Mouse (Mus musculus): ENCODE data around the gene Filip1l. TPM values are rescaled to one million over a fixed set of nuclear protein-coding genes. Genes with fewer than 3 reads are reported as not detected.
A peak's percentile ranks its signal among the peaks of the same experiment; 100 is the strongest.

Filip1l gene
- polyA plus RNA-seq, 1 experiment from 2014 or later: 32.6 TPM

DNA sequence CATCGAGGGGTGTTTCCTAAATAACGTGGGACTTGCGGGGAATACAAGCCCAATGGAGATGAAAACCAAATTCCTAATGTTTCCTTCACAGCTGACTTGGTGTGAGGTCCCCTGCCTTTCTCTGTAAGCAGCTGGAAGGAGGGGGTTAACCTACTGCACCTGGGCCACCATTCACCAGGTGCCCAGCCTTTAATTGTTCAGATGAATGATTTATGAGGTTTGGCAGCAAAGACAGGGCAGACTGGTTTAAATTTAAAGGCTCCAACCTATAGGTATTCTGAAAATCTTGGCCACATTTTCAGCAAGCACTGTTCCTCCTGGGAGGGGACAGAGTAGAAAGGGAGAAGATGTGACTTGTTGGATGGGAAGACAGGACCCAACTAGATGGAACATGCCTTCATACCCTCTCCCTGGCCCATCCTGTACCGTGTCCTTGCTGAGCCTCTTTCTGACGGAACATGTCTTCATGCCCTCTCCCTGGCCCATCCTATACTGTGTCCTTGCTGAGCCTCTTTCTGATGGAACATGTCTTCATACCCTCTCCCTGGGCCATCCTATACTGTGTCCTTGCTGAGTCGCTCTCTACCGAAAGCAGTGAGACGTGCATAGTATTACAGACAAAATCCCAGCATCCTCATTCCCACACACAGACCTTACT is 101.3 kb downstream of the Filip1l start:
- no peaks in the 10 kb centered on the region for H3K9me3 ChIP-seq (ENCODE audit: control insufficient read depth, low read length)
- H3K9ac ChIP-seq (ENCODE audit: low read length): no peak overlapping the region
- ATAC-seq (ENCODE audit: low read depth): no peak
- H3K36me3 ChIP-seq (ENCODE audit: control insufficient read depth, insufficient read depth, low read length): no peaks in the 10 kb centered on the region
- no peak overlapping the region for H3K4me3 ChIP-seq (ENCODE audit: low read length)
- 0 out of 2 replicates have a peak, but pooled peaks cover 4% of the 10 kb centered on the region for H3K4me1 ChIP-seq (replicated peaks; ENCODE audit: control insufficient read depth, insufficient read depth, low read length)
- no peak overlapping the region for H3K4me2 ChIP-seq (ENCODE audit: low read depth, low read length)
- WGBS: 83% methylated on average over 8 of the region's 8 CpGs
- no peaks in the 10 kb centered on the region for H3K27me3 ChIP-seq (ENCODE audit: control insufficient read depth, insufficient read depth, low read depth, low read length)
- no peak overlapping the region for H3K27ac ChIP-seq (ENCODE audit: low read length)

DNA sequence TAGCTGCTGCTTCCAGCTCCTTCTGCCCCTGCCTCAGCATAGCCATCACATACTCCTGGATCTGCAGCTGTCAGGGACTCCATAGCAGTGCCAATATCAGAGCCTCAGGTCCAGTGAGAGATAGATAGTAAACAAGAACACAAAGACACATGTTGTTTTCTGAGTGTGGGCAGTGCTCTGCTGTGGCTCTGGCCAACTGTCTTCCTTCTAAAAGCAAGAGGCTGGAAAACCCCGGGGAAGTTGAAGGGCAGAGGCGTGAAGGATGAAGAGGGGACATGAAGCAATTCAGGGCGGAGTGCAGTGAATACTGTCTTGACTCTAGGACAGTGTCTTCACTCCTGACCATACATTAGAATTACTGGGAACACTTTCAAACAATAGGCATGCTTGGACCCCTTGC is 102.7 kb downstream of the Filip1l start:
- Histone ChIP-seq H3K27ac (ENCODE audit: low read length) (no peak overlapping the region), H3K4me2 (ENCODE audit: low read depth, low read length) (no peak overlapping the region)
- WGBS: 57% methylated on average over 3 of the region's 3 CpGs

DNA sequence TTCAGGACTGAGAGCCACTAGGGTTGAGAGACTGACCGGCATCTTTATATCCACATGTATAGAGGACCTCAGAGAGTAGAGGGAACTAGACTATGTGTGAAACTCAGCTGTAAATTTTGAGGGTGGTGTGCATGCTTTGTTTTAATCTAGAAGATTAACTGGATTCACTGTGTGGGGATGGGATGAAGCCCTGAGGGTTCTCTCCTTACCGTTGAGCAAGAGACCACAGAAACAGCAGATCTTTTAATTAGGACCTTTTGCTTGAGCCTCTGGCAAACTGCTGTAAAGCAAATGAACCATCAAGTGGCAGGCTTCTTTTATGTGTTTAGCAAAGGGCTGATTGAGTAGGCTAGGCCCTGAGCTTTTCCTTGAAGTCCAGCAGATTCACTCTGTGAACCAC is 103.1 kb downstream of the Filip1l start:
- H3K4me2 ChIP-seq (ENCODE audit: low read depth, low read length): no peak overlapping the region
- H3K4me3 ChIP-seq (ENCODE audit: low read length): no peak overlapping the region
- 0 out of 2 replicates have a peak, but pooled peaks cover 4% of the 10 kb centered on the region for H3K4me1 ChIP-seq (replicated peaks; ENCODE audit: control insufficient read depth, insufficient read depth, low read length)
- no peaks in the 10 kb centered on the region for H3K27me3 ChIP-seq (ENCODE audit: control insufficient read depth, insufficient read depth, low read depth, low read length)
- no peak overlapping the region for H3K9ac ChIP-seq (ENCODE audit: low read length)
- H3K36me3 ChIP-seq (ENCODE audit: control insufficient read depth, insufficient read depth, low read length): no peaks in the 10 kb centered on the region
- ATAC-seq (ENCODE audit: low read depth): no peak
- H3K9me3 ChIP-seq (ENCODE audit: control insufficient read depth, low read length): no peaks in the 10 kb centered on the region
- WGBS: 77% methylated on average over 2 of the region's 2 CpGs
- no peak overlapping the region for H3K27ac ChIP-seq (ENCODE audit: low read length)

More for the DNA sequence above, 102.7 kb downstream of the Filip1l start:
- Histone ChIP-seq H3K27me3 (ENCODE audit: control insufficient read depth, insufficient read depth, low read depth, low read length) (no peaks in the 10 kb centered on the region), H3K4me3 (ENCODE audit: low read length) (no peak overlapping the region), H3K4me1 (replicated peaks; ENCODE audit: control insufficient read depth, insufficient read depth, low read length) (0 out of 2 replicates have a peak, but pooled peaks cover 4% of the 10 kb centered on the region), H3K9me3 (ENCODE audit: control insufficient read depth, low read length) (no peaks in the 10 kb centered on the region), H3K36me3 (ENCODE audit: control insufficient read depth, insufficient read depth, low read length) (no peaks in the 10 kb centered on the region), H3K9ac (ENCODE audit: low read length) (no peak overlapping the region)
- ATAC-seq (ENCODE audit: low read depth): no peak

DNA sequence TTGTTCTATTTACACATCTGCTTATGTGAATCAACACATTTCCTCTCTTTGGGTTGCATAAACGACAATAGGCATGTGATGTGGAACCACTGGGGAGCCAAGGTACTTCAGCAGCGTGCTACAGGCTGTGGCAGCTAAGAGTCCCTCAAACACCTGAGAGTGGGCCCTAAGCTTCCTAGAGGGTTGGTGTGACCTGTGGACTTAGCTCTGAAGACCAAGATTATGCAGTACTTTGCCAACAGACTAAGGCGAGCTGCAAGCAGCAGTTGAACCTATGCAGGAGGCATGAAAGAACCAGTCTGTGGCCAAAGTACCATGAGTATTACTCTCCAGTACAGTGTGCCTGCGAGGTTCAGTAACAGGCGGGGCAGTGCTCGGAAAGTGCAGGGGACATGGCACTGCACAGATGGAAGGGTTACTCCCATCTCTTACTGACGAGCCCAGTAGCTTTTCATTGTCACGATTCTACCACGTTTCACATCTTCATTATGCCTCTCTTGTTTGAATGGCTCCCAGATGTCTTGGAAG is 112.6 kb downstream of the Filip1l start:
- no peak for ATAC-seq (ENCODE audit: low read depth)
- Histone ChIP-seq H3K9ac (ENCODE audit: low read length) (no peak overlapping the region), H3K36me3 (ENCODE audit: control insufficient read depth, insufficient read depth, low read length) (no peaks in the 10 kb centered on the region), H3K27ac (ENCODE audit: low read length) (no peak overlapping the region), H3K4me3 (ENCODE audit: low read length) (no peak overlapping the region), H3K27me3 (ENCODE audit: control insufficient read depth, insufficient read depth, low read depth, low read length) (no peaks in the 10 kb centered on the region), H3K9me3 (ENCODE audit: control insufficient read depth, low read length) (no peaks in the 10 kb centered on the region), H3K4me2 (ENCODE audit: low read depth, low read length) (no peak overlapping the region), H3K4me1 (replicated peaks; ENCODE audit: control insufficient read depth, insufficient read depth, low read length) (peaks cover 2% of the 10 kb centered on the region; the same call in 1 of the 2 replicates)
- WGBS: 81% methylated on average over 9 of the region's 9 CpGs

DNA sequence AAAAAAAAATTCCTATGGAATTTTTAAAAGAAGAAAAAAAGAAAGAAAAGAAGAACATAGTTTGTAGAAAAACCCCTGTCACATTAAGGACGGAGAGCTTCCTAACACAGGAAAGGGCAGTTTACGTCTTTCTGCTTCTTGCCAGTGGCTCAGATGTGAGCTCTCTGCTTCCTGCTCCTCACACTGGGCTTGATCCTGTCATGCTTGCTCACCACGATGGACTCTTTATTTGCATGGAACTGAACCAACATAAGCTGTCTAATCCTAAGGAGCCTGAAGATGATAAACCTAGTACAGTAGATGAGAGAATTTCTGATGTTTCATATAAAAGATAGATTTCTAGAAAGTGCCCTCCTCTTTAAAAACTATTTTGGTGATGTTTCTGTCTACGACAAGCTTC is 116.4 kb downstream of the Filip1l start:
- Histone ChIP-seq H3K4me2 (ENCODE audit: low read depth, low read length) (no peak overlapping the region), H3K27ac (ENCODE audit: low read length) (no peak overlapping the region), H3K9ac (ENCODE audit: low read length) (no peak overlapping the region), H3K36me3 (ENCODE audit: control insufficient read depth, insufficient read depth, low read length) (no peaks in the 10 kb centered on the region), H3K9me3 (ENCODE audit: control insufficient read depth, low read length) (no peaks in the 10 kb centered on the region), H3K4me1 (replicated peaks; ENCODE audit: control insufficient read depth, insufficient read depth, low read length) (peaks cover 5% of the 10 kb centered on the region; the same call in 1 of the 2 replicates), H3K4me3 (ENCODE audit: low read length) (no peak overlapping the region), H3K27me3 (ENCODE audit: control insufficient read depth, insufficient read depth, low read depth, low read length) (no peaks in the 10 kb centered on the region)
- no peak for ATAC-seq (ENCODE audit: low read depth)
- 57% methylated on average over 4 of the region's 4 CpGs for WGBS

DNA sequence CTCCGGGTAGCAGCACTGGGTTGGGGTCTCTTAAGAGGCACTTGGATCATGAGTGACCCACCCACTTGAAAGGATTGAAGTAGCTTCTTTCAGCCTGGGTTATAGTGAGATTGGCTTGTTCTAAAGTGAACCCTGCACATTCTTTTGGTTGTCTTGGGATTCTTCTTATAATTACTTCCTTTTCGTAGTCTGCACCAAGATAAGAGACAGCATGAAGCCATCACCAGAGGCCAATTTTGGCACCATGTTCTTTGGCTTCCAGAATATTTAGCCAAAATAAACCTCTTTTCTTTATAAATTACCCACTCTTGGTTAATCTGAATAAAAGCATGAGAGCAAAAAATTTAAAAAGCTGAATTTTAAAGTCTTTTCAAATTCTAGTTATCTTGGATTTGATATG is 117.0 kb downstream of the Filip1l start:
- 65% methylated on average over 2 of the region's 2 CpGs for WGBS

DNA sequence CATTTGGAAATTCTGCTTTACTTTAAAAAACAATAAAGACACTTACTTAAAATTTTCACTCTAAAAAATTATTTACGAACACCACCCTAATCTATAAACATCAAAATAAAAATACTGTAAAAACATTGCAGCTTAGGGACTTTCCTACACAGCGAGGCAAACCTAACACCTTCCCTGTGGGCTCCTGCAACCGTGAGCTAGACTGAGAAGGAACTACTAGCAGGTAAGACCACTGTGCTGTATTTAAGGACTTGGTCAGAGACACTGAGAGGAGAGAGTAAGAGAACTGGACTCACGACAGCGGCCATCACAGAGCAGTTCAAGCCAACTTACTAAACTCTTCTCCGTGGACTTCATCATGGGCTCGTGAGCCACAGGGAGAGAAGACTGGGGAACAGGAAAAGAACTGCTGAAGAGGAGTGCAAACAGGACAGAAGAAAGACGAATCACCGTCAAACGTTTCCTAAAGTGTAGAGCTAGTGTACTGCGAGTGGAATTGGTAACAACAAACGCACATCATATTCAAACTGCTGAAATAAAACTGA is 117.5 kb downstream of the Filip1l start:
- H3K27ac ChIP-seq (ENCODE audit: low read length): no peak overlapping the region
- 78% methylated on average over 12 of the region's 12 CpGs for WGBS
- ATAC-seq (ENCODE audit: low read depth): no peak
- no peak overlapping the region for H3K4me2 ChIP-seq (ENCODE audit: low read depth, low read length)
- H3K9me3 ChIP-seq (ENCODE audit: control insufficient read depth, low read length): no peaks in the 10 kb centered on the region
- no peaks in the 10 kb centered on the region for H3K36me3 ChIP-seq (ENCODE audit: control insufficient read depth, insufficient read depth, low read length)
- no peaks in the 10 kb centered on the region for H3K27me3 ChIP-seq (ENCODE audit: control insufficient read depth, insufficient read depth, low read depth, low read length)
- peaks cover 5% of the 10 kb centered on the region; the same call in 1 of the 2 replicates for H3K4me1 ChIP-seq (replicated peaks; ENCODE audit: control insufficient read depth, insufficient read depth, low read length)
- no peak overlapping the region for H3K9ac ChIP-seq (ENCODE audit: low read length)
- H3K4me3 ChIP-seq (ENCODE audit: low read length): no peak overlapping the region

More for the DNA sequence above, 117.0 kb downstream of the Filip1l start:
- no peak overlapping the region for H3K27ac ChIP-seq (ENCODE audit: low read length)
- H3K4me2 ChIP-seq (ENCODE audit: low read depth, low read length): no peak overlapping the region
- H3K4me1 ChIP-seq (replicated peaks; ENCODE audit: control insufficient read depth, insufficient read depth, low read length): peaks cover 5% of the 10 kb centered on the region; the same call in 1 of the 2 replicates
- H3K9ac ChIP-seq (ENCODE audit: low read length): no peak overlapping the region
- no peak overlapping the region for H3K4me3 ChIP-seq (ENCODE audit: low read length)
- H3K27me3 ChIP-seq (ENCODE audit: control insufficient read depth, insufficient read depth, low read depth, low read length): no peaks in the 10 kb centered on the region
- no peak for ATAC-seq (ENCODE audit: low read depth)
- H3K9me3 ChIP-seq (ENCODE audit: control insufficient read depth, low read length): no peaks in the 10 kb centered on the region
- H3K36me3 ChIP-seq (ENCODE audit: control insufficient read depth, insufficient read depth, low read length): no peaks in the 10 kb centered on the region

DNA sequence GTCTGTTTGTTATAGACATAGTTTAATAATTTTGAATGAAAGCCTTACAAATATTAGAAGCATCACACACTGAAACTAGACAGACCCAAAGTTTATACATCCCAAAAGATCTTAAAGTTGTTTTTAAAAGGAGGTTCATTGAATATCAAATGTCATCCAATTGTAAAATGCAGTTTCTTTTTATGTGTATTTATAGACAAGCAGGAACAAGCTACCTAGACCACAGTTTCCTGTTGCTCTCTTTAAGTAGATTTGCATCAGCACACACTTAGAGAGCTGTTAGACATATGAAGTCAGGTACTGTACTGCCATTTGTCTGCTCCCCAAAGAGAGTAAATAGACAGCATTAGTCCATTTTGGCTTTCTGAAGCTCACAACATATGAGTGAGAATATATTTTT is 118.2 kb downstream of the Filip1l start:
- H3K9ac ChIP-seq (ENCODE audit: low read length): no peak overlapping the region
- no peak overlapping the region for H3K4me3 ChIP-seq (ENCODE audit: low read length)
- H3K36me3 ChIP-seq (ENCODE audit: control insufficient read depth, insufficient read depth, low read length): no peaks in the 10 kb centered on the region
- no peaks in the 10 kb centered on the region for H3K27me3 ChIP-seq (ENCODE audit: control insufficient read depth, insufficient read depth, low read depth, low read length)
- no peaks in the 10 kb centered on the region for H3K9me3 ChIP-seq (ENCODE audit: control insufficient read depth, low read length)
- no peak overlapping the region for H3K27ac ChIP-seq (ENCODE audit: low read length)
- H3K4me2 ChIP-seq (ENCODE audit: low read depth, low read length): no peak overlapping the region
- no peak for ATAC-seq (ENCODE audit: low read depth)
- H3K4me1 ChIP-seq (replicated peaks; ENCODE audit: control insufficient read depth, insufficient read depth, low read length): peaks cover 5% of the 10 kb centered on the region; the same call in 1 of the 2 replicates

DNA sequence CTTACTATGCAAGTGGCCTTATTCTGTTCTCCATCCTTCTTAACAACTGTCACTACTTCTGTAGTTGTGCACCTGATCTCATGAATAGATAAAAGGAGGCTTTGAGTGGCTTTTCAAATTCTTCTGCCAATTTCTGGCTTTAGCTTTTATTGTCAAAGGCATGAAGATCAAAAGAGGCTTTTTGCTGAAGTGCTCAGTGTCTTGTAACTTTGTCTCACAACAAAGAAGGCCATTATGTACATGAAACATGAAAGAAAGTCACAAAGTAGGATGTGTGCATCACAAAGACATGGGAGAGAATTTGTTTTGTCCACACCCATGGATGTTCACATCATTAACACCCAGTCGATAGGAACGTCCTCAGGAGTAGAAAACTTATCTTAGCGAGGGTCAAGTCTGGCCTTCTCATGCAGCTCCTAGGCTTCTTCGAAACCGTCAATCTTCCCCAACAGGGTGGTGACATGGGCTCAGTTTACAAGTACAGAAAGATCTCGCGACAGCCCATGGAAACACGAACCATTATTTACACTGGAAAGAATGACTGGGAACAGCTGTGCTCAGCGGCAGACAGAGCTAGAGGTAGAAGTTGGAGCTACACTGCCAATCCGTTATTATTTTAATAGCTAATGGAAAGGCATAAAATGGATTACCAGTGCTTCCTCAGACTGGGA is 120.7 kb downstream of the Filip1l start:
- H3K4me2 ChIP-seq (ENCODE audit: low read depth, low read length): no peak overlapping the region
- no peak overlapping the region for H3K9ac ChIP-seq (ENCODE audit: low read length)
- no peaks in the 10 kb centered on the region for H3K9me3 ChIP-seq (ENCODE audit: control insufficient read depth, low read length)
- H3K27me3 ChIP-seq (ENCODE audit: control insufficient read depth, insufficient read depth, low read depth, low read length): no peaks in the 10 kb centered on the region; the same call in 1 of the 2 replicates
- peaks cover 3% of the 10 kb centered on the region; the same call in 1 of the 2 replicates for H3K4me1 ChIP-seq (replicated peaks; ENCODE audit: control insufficient read depth, insufficient read depth, low read length)
- no peak overlapping the region for H3K4me3 ChIP-seq (ENCODE audit: low read length)
- WGBS: 25% methylated on average over 10 of the region's 10 CpGs
- H3K27ac ChIP-seq (ENCODE audit: low read length): no peak overlapping the region
- H3K36me3 ChIP-seq (ENCODE audit: control insufficient read depth, insufficient read depth, low read length): no peaks in the 10 kb centered on the region
- ATAC-seq (ENCODE audit: low read depth): peak; percentile 54; the same call in 1 of the 2 replicates
